Mouse (Mus musculus) left cerebral cortex, adult 9 months (tissue): ENCODE results near the gene Hic1.

ENCODE experiments used
- DNase-seq, 2 experiments: peaks; one replicate each; pipeline ENCODE4 v3.0.0; 2022; ENCODE audit warnings: low spot score in 2 of 2

Hic1 gene

GRCm38 (mm10) chr11:75167643-75168589 is 1.4 kb downstream of the Hic1 start:
- DNase-seq, result peak in 1 of 2 experiments; percentile 10

- DNase-seq, result no peak
Measured at GRCm38 (mm10) chr11:75166861-75167642, 2.3 kb downstream of the Hic1 start.

- peak in 1 of 2 experiments; percentile 19 for DNase-seq
Measured at GRCm38 (mm10) chr11:75166193-75166842, 3.0 kb downstream of the Hic1 start.

GRCm38 (mm10) chr11:75165441-75166192 is 3.7 kb downstream of the Hic1 start:
- peak in 1 of 2 experiments; percentile 81 for DNase-seq

GRCm38 (mm10) chr11:75164750-75165149 is 4.6 kb downstream of the Hic1 start:
- no peak for DNase-seq

GRCm38 (mm10) chr11:75164051-75164450 is 5.3 kb downstream of the Hic1 start:
- DNase-seq, result no peak

- DNase-seq, result no peak
Measured at GRCm38 (mm10) chr11:75163379-75163778, 5.9 kb downstream of the Hic1 start.

- DNase-seq, result no peak
Measured at GRCm38 (mm10) chr11:75162591-75163080, 6.7 kb downstream of the Hic1 start.

- DNase-seq, result no peak
Measured at GRCm38 (mm10) chr11:75161417-75162008, 7.8 kb downstream of the Hic1 start.

- DNase-seq, result no peak
Measured at GRCm38 (mm10) chr11:75160954-75161353, 8.4 kb downstream of the Hic1 start.

GRCm38 (mm10) chr11:75159564-75159963 is 9.8 kb downstream of the Hic1 start:
- DNase-seq, result no peak

- DNase-seq, result no peak
Measured at GRCm38 (mm10) chr11:75158432-75158831, 10.9 kb downstream of the Hic1 start.

GRCm38 (mm10) chr11:75157901-75158300 is 11.4 kb downstream of the Hic1 start:
- DNase-seq, result no peak

- no peak for DNase-seq
Measured at GRCm38 (mm10) chr11:75157037-75157436, 12.3 kb downstream of the Hic1 start.

- no peak for DNase-seq
Measured at GRCm38 (mm10) chr11:75156416-75156815, 12.9 kb downstream of the Hic1 start.

GRCm38 (mm10) chr11:75155985-75156384 is 13.3 kb downstream of the Hic1 start:
- no peak for DNase-seq

GRCm38 (mm10) chr11:75154053-75154585 is 15.2 kb downstream of the Hic1 start:
- DNase-seq, result no peak

- DNase-seq, result no peak
Measured at GRCm38 (mm10) chr11:75152603-75153557, 16.4 kb downstream of the Hic1 start.

- DNase-seq, result no peak
Measured at GRCm38 (mm10) chr11:75150346-75150745, 19.0 kb downstream of the Hic1 start.
